Mouse (Mus musculus): ENCODE results near the gene Trim2.
A peak's percentile ranks its signal among the peaks of the same experiment; 100 is the strongest.

Trim2 gene

DNA sequence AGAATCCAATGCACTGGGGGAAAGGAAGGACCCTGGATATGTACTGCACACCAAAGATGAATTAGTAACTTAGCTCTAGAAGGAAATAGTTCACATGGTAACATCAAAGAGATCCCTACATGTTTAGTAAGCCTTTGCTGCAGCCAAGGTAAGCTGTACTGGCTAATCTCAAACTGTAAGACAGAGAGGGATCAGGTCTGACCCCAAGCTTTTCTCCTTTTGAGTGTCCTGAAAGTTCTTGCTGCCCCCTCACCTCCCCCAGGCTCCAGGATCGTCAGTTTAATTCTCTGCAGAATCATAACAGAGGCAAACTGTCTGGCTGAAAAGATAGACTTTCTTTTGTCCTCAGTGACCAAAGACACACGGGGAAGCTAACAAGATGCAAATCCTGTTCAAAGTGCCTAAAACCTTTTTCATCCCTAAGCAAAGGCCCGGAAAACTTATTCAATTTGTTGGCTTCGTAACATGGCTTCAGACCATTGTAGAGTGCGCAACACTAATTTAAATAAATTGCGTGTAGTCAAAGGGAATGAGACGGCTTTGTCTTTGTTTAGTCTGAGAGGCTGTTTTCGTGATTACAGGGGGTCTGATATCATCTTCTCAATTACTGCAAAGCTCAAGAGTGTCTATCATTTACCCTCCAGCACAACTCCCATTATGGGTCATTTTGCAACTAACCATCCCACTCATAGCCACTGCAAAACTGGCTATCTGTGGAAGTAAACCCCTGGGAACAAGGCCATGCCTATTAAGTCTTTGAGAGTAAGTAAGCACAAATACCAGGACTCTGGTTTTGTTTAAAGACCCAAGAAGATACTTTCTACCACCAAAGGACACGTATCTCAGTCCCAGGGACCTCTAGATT, 52.8 kb downstream of the Trim2 start:
- no peak for DNase-seq

DNA sequence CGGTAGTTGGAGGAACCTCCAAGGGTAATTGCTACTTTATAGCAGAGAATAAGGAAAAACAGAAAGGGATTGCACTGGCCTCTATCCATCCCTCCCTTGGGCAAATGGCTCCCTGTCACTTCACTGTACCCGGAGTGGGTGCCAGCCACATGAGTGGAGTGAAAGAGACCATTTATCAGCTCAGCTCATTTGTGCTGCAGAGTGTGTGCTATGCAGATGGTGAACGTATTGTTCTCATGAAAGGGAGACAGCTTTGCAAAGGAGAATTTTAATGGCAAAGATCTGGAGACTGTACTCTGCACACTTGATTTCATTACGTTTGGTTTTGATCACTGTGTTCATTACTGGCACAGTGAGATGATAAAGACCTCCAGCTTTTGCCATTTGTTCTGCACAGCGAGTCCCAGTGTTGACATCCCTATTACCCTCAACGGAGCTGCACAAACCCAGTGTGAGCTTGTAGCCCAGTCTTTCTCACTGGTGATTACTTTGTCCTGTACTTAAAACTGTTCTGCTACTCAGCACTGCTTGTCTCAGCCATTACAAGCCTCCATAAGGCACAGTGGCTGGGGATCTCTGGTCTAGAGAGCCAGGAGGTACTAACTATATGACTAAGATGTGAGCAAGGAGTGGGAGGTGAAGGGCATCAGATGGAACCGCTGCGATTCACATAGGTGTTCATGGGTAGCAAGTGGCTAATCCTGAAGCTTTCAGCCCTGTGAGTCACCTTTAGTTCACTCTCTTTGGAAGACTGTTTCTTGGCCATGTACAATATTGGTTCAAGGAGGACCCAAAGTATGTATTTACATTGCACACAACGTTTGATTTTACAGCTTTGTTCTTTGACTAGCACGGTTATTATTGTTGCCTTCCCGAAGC, 53.7 kb downstream of the Trim2 start:
- DNase-seq = no peak

DNA sequence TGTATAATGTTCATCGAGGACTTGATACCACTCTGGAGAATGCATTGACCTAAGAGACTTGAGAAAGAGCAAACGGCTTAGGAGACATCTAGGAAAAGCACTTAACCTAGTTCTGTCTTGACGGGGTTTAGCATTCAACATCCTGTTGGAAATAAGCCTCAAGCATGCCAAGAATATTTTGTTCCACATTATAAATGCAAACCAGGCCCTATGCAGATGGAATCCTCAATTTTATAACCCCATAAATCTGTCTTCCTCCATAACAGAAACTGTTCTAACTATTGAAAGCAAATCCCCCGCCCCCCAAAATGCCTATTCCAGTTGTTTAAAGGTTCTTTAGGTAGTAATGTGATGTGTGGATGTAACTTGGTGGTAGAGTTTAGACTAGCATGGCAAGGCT, 55.0 kb downstream of the Trim2 start:
- DNase-seq = no peak

GRCm38 (mm10) chr3:84250275-84250674, 56.4 kb downstream of the Trim2 start:
- DNase-seq = peak; percentile 37 to 62

DNA sequence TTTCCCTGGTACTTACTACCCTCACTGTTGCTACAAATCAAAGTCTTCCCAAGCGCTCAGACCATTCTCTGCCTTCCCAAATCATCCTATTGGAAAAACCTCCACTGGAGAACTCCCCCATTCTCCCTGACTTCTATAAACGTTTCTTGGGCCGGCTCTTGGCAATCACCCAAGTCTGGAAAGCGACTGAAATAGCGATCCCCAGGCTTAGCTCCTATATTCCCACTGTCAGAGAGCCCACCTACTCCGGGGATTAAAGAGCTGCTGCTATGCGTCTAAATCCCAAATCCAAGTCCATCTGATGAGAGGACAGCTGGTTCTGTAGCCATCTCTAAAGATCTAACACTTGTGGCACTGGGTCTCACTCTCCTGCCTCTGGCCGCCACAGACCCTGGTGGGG, 58.9 kb downstream of the Trim2 start:
- no peak for DNase-seq

GRCm38 (mm10) chr3:84246421-84246861, 60.2 kb downstream of the Trim2 start:
- no peak for DNase-seq

DNA sequence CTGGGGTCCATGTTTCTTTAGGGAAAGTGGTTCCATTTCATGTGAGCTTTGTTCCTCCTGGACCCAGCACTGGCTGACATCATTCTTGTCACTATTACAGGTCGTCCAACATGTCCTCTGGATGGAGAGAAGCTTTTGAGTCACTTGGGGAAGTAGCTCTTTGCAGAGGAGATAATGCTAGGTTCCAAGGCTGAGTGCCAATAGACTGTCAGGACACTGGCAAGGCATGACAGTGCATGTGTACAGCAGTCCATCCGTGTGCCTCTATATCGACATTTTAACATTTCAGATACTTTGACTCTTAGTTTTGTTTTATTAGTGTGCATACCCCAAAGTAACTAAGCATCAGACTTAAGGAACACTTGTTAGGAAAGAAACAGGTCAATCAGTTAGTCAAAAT, 63.6 kb downstream of the Trim2 start:
- DNase-seq = no peak

DNA sequence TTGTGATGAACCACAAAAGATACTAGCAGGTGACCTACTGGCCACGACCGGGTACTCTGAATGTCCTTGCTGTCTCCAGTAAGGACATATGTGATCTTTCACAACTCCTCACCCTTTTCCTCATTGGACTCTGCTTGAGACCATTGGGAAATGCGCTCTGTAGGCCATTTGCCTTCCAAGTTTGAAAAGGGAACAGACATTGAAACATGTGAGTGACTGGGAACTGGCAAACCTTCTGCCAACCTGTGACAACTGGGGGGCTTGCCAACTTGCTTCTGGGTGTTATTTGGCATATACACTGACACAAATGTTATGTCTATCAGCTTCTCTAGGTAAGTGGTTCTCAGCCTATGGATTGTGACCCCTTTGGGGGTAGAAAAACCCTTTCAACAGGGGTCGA, 64.2 kb downstream of the Trim2 start:
- DNase-seq = no peak

DNA sequence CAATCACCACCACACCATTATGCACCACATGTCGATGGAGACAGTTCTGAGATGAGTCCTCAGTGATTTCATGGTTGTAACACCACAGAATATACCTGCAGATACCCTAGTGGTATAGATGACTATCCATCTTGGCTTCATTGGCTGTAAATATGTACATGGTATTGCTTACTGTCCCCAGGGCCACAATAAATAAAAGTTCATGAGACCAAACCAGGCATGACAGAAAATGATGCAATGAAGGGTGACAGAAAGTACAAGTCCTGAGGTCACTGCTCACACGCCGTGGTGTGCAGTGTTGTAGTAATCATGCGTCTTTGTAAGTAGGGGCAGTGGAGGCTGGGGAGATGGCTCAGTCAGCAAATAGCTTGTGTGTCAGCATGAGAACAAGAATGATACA, 65.6 kb downstream of the Trim2 start:
- no peak for DNase-seq

GRCm38 (mm10) chr3:84235420-84236304, 71.0 kb downstream of the Trim2 start:
- DNase-seq = peak; percentile 70 to 71

GRCm38 (mm10) chr3:84234562-84234961, 72.1 kb downstream of the Trim2 start:
- no peak for DNase-seq

- DNase-seq = no peak
Measured at GRCm38 (mm10) chr3:84233663-84234415, 72.8 kb downstream of the Trim2 start.

- DNase-seq = no peak
Measured at GRCm38 (mm10) chr3:84232312-84232711, 74.4 kb downstream of the Trim2 start.

DNA sequence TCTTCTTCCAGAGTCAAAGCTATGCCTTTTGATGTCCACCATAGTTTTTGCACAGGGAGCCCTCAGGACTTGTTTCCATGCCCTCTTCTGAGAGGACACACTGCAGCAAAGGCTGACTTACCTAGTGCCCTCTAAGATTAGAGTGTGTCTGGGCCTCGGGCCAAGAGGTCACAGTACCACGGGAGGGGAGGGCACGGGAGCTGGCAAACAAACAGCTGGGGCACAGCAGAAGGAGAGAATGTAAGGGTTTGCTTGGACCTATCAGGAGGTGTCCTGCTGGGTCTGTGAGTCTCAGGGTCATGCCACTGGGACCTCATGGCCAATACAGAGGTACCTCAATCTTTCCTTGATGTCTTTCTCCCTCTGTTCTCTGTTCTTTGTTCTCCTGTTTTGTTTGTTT, 75.7 kb downstream of the Trim2 start:
- DNase-seq = peak; percentile 94 to 96

DNA sequence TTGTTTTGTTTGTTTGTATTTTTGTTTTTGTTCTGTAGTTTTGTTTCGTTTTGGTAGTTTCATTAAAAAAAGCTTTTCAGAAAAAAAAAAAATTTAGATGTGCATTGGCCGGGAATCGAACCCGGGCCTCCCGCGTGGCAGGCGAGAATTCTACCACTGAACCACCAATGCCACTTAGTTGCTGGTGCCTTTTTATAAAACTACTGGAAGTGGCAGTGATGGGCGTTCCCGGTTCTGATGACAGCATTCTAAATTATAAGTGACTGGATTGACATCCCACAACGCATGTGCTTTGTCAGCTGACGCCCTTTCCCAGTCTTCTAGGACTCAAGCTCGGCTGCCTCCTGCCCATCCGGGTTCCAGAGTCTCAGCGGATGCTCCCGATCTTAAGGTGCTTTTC, 77.8 kb downstream of the Trim2 start:
- peak in 1 of 2 experiments; percentile 46 for DNase-seq

- peak; percentile 39 to 45 for DNase-seq
Measured at GRCm38 (mm10) chr3:84228203-84228870, 78.3 kb downstream of the Trim2 start.

- no peak for DNase-seq
Measured at GRCm38 (mm10) chr3:84227628-84228027, 79.0 kb downstream of the Trim2 start.

- DNase-seq = no peak
Measured at GRCm38 (mm10) chr3:84224982-84225381, 81.7 kb downstream of the Trim2 start.

GRCm38 (mm10) chr3:84220748-84221147, 85.9 kb downstream of the Trim2 start:
- DNase-seq = no peak

- no peak for DNase-seq
Measured at GRCm38 (mm10) chr3:84220326-84220725, 86.4 kb downstream of the Trim2 start.

DNA sequence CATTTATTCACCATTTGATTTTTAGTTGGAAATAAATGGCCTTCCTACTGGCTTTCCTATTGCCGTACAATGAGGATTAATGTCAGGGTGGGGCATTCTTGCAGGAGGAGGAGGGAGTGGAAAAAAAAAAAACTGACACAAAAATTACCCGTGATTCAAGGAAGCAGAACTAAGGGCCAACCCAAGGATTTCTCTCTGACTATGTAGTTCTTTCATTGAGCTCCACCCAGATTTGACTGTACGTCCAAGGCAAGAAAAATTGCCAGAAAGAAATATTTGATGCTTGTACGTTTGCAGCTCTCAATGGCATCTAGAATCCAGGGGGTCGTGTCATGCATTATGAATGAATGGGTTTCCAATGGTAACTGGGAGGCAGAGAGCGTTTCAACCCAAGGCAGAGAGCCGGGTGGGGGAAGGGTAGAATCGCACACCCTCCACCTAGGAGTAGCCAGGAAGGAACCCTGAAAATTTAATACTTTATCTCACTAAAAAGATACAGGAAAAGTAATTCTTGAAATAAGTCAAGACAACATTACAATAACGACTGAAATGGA, 86.9 kb downstream of the Trim2 start:
- no peak for DNase-seq
